Mouse (Mus musculus): ENCODE data around the gene Ap3d1. TPM values are rescaled to one million over a fixed set of nuclear protein-coding genes. Genes with fewer than 3 reads are reported as not detected.

Ap3d1 gene
- total and polyA plus RNA-seq, 2 experiments from 2014 or later, result 99.7 to 201 TPM

DNA sequence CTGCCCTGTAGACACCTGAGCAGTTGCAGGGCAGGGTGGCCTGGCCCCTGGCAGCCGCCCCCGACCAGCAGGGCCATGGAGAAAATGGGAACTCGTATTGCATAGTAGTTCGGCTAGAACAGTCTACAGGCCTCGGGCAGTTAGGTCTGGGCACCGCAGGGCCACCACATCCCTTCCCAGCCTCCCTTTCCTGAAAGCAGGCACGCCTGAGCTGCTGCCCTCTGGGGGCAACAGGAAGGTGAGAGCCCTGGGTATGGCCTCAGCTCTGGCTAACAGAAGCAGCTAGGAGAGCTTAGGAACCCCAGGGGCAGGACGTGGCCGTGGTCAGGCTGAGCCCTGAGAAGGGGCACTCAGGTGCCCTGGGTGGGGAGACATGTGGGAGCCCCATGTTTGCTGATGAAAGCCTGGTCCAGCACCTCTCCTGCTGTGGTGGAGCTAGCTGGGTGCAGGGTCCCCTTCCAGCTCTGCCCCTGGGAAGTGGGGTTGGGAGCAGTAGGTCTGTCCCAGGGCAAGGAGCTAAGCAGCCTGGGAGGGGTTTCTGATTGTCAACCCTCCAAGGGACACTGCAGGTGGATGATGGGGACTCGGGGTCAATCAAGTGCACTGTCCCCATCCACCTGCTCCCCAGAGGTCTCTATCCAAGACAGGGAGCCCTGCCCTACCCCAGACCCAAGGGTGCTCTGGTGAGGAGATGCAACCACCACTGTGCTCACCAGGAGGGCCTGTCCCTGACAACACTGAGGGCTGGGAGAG is 75.9 kb downstream of the Ap3d1 start:
- no peaks in the 10 kb centered on the region for H3K9me3 ChIP-seq (ENCODE audit: low read length)
- TF ChIP-seq CTCF (IDR thresholded peaks at IDR 0.05; ENCODE audit: low read depth), result peak; percentile 11; the same call in 1 of the 2 replicates
- H3K4me1 ChIP-seq (ENCODE audit: insufficient read depth, low read length), result peaks cover 6% of the 10 kb centered on the region; the same call in 1 of the 2 replicates
- ATAC-seq, result no peak
- H3K4me2 ChIP-seq (ENCODE audit: low read depth, low read length), result no peak overlapping the region
- 67% methylated on average over 10 of the region's 10 CpGs for whole genome bisulfite sequencing
- H3K4me3 ChIP-seq (ENCODE audit: low read length), result no peak overlapping the region
- H3K36me3 ChIP-seq (ENCODE audit: insufficient read depth, low read length), result peaks cover 48% of the 10 kb centered on the region
- no peaks in the 10 kb centered on the region for H3K27me3 ChIP-seq (ENCODE audit: insufficient read depth, low read length)
- H3K27ac ChIP-seq, result 0 out of 2 replicates have a peak overlapping the region, but pooled peaks have one; percentile 41
- no peak overlapping the region for H3K9ac ChIP-seq (replicated peaks; ENCODE audit: low read length)
- no peak for DNase-seq (ENCODE audit: low spot score)

DNA sequence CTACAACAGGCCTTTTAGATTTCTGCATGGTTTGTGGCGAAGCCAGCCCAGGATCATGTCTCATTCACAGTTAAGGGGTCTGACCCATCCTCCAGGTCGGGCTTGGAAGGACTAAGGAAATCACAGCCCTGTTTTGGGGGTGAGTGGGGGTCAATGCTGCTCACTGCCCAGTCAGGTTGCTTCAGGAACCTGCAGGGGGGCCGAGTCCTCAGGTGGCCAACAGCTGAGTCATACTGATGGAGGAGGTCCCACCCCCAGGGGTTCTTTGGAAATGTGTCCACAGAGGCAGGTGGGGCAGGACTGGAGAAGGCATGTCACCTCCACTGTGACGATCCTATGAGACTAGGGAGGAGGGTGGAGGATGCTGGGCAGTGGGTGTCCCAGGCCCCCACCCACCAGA is 76.6 kb downstream of the Ap3d1 start:
- ATAC-seq (no peak), DNase-seq (ENCODE audit: low spot score) (no peak)
- Histone ChIP-seq H3K9me3 (ENCODE audit: low read length) (no peaks in the 10 kb centered on the region), H3K9ac (replicated peaks; ENCODE audit: low read length) (no peak overlapping the region), H3K27ac (peak overlapping the region; percentile 41; the same call in 1 of the 2 replicates), H3K4me3 (ENCODE audit: low read length) (no peak overlapping the region), H3K4me2 (ENCODE audit: low read depth, low read length) (no peak overlapping the region), H3K27me3 (ENCODE audit: insufficient read depth, low read length) (no peaks in the 10 kb centered on the region), H3K4me1 (ENCODE audit: insufficient read depth, low read length) (peaks cover 6% of the 10 kb centered on the region; the same call in 1 of the 2 replicates), H3K36me3 (ENCODE audit: insufficient read depth, low read length) (peaks cover 42% of the 10 kb centered on the region)
- TF ChIP-seq CTCF (IDR thresholded peaks at IDR 0.05; ENCODE audit: low read depth), result no peak
- WGBS, result 76% methylated on average over 4 of the region's 4 CpGs

DNA sequence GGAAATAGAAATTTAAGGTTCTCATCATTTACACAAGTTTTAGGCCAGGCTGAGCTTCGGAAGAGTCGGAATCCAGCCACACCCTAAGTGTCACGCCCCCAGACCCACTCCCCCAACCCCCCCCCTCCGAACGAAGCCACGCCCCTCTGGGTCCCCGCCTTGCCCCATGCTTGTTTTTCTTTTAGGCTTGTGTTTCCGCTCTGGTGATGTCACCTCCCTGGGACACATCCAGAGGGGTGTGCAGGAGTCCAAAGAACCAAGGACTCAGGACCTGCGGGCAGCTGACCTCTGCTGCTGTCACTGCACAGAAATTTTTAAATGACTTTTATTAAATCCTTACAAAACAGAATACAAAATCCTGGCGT is 77.1 kb downstream of the Ap3d1 start:
- TF ChIP-seq CTCF (IDR thresholded peaks at IDR 0.05; ENCODE audit: low read depth), result no peak
- peak overlapping the region; percentile 54; the same call in 1 of the 2 replicates for H3K27ac ChIP-seq
- 21% methylated on average over 10 of the region's 10 CpGs for WGBS
- peaks cover 6% of the 10 kb centered on the region; the same call in 1 of the 2 replicates for H3K4me1 ChIP-seq (ENCODE audit: insufficient read depth, low read length)
- H3K4me2 ChIP-seq (ENCODE audit: low read depth, low read length), result 0 out of 2 replicates have a peak overlapping the region, but pooled peaks have one; percentile 19
- no peak overlapping the region for H3K4me3 ChIP-seq (ENCODE audit: low read length)
- H3K36me3 ChIP-seq (ENCODE audit: insufficient read depth, low read length), result peaks cover 37% of the 10 kb centered on the region
- DNase-seq (ENCODE audit: low spot score) (no peak), ATAC-seq (no peak)
- H3K27me3 ChIP-seq (ENCODE audit: insufficient read depth, low read length), result no peaks in the 10 kb centered on the region
- no peak overlapping the region for H3K9ac ChIP-seq (replicated peaks; ENCODE audit: low read length)
- H3K9me3 ChIP-seq (ENCODE audit: low read length), result no peaks in the 10 kb centered on the region

DNA sequence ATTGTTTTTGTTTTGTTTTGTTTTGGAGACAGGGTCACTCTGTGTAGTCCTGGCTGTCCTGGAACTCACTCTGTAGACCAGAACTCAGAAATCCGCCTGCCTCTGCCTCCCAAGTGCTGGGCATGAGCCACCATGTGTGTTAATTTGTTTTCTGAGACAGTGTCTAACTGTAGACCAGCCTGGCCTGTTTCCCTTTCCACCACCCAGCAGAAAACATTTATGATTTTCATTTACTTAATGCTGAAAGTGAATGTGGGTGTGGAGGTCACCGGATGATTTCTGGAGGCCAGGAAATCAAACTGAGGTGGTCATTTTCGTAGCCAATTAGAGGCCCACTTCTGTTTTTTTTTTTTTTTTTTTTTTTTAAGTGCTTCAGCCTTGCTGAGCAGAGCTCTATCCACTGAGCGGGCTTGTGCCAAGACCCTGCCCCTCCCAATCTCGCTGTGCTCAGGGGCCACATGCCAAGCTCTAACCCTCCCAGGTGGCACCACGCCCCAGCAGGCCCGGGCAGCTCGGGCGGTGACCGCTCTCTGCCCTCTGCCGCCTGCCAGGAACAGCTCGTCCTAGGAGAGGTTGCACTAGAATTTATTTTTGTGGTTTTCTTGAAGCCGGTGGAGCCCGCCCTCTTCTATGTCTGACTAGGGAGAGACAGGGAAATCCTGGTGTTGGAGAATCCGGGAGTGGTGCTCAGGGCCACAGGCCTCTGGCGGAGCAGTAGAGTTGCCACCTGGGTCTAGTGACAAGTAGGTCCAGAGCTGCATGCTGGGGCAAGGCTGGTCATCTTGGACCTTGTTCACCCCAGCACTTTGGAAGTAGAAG is 77.7 kb downstream of the Ap3d1 start:
- peak overlapping the region; percentile 54; the same call in 1 of the 2 replicates for H3K27ac ChIP-seq
- H3K9me3 ChIP-seq (ENCODE audit: low read length), result no peaks in the 10 kb centered on the region
- H3K27me3 ChIP-seq (ENCODE audit: insufficient read depth, low read length), result no peaks in the 10 kb centered on the region
- peaks cover 6% of the 10 kb centered on the region; the same call in 1 of the 2 replicates for H3K4me1 ChIP-seq (ENCODE audit: insufficient read depth, low read length)
- peak; percentile 28; the same call in 1 of the 2 replicates for ATAC-seq
- 0 out of 2 replicates have a peak overlapping the region, but pooled peaks have one; percentile 19 for H3K4me2 ChIP-seq (ENCODE audit: low read depth, low read length)
- WGBS, result 31% methylated on average over 16 of the region's 16 CpGs
- DNase-seq (ENCODE audit: low spot score), result peak; percentile 28
- no peak overlapping the region for H3K9ac ChIP-seq (replicated peaks; ENCODE audit: low read length)
- no peak overlapping the region for H3K4me3 ChIP-seq (ENCODE audit: low read length)
- no peak for TF ChIP-seq CTCF (IDR thresholded peaks at IDR 0.05; ENCODE audit: low read depth)
- H3K36me3 ChIP-seq (ENCODE audit: insufficient read depth, low read length), result peaks cover 33% of the 10 kb centered on the region

DNA sequence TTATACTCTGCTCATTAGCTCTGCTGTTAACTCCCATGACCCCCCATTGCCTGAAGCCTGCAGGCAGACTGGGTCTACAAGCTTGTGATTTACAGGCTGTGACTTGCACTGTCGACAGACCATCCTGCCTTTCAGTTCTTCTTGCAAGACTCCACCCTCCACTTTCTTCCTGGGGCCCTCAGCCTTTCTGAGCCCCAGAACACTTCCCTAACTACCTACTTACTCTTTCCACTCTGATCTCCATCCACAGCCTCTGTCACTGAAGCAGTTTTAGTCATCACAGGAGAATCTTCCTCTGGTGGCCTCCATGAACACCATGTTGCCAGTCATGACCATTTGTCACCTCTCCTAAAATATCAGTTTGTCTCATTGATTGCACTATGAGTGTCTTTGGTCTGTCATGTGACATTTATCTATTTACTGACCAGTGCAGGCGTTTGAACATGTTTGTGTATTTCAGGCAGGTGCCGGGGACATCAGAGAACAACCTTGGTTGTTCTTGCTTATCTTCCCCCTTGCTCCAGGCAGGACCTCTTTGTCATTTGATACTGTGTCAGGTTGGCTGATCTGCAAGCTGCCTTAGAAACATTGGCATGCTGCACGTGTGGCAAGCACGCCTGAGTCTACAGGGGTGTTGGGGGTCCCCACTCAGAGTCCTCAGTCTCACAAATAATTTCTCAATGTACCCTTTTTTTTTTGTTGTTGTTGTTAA is 78.4 kb downstream of the Ap3d1 start:
- no peak overlapping the region for H3K9ac ChIP-seq (replicated peaks; ENCODE audit: low read length)
- no peak for DNase-seq (ENCODE audit: low spot score)
- no peaks in the 10 kb centered on the region for H3K9me3 ChIP-seq (ENCODE audit: low read length)
- 64% methylated on average over 5 of the region's 5 CpGs for WGBS
- peaks cover 6% of the 10 kb centered on the region; the same call in 1 of the 2 replicates for H3K4me1 ChIP-seq (ENCODE audit: insufficient read depth, low read length)
- no peak overlapping the region for H3K27ac ChIP-seq
- H3K4me2 ChIP-seq (ENCODE audit: low read depth, low read length), result no peak overlapping the region
- no peak overlapping the region for H3K4me3 ChIP-seq (ENCODE audit: low read length)
- no peak for ATAC-seq
- no peaks in the 10 kb centered on the region for H3K27me3 ChIP-seq (ENCODE audit: insufficient read depth, low read length)
- no peak for TF ChIP-seq CTCF (IDR thresholded peaks at IDR 0.05; ENCODE audit: low read depth)
- H3K36me3 ChIP-seq (ENCODE audit: insufficient read depth, low read length), result peaks cover 26% of the 10 kb centered on the region

DNA sequence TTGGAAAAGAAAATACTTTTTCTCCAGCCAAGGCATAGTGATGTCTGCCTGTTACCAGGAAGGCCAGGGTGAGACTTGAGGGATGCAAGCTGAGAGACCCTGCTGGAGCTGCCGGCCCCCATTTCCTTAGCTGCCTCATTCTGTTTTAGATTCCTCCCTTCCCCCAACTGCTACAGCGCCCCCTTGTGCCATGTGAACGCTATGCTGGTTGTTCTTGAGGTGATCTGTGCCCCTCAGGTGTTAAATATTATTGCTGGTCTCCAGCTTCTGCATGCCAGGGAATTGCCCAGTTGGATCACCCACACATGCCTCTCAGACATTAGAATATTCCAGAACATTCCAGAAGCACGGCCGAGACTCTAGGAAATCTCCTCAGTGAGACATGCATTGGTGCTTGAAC is 80.9 kb downstream of the Ap3d1 start:
- Histone ChIP-seq H3K4me1 (ENCODE audit: insufficient read depth, low read length) (peaks cover 6% of the 10 kb centered on the region; the same call in 1 of the 2 replicates), H3K36me3 (ENCODE audit: insufficient read depth, low read length) (peaks cover under 1% of the 10 kb centered on the region; the same call in 1 of the 2 replicates), H3K9ac (replicated peaks; ENCODE audit: low read length) (no peak overlapping the region), H3K4me3 (ENCODE audit: low read length) (no peak overlapping the region), H3K9me3 (ENCODE audit: low read length) (no peaks in the 10 kb centered on the region), H3K27ac (no peak overlapping the region), H3K4me2 (ENCODE audit: low read depth, low read length) (no peak overlapping the region), H3K27me3 (ENCODE audit: insufficient read depth, low read length) (no peaks in the 10 kb centered on the region)
- DNase-seq (ENCODE audit: low spot score) (peak; percentile 60), ATAC-seq (no peak)
- WGBS, result 33% methylated on average over 5 of the region's 5 CpGs
- peak; percentile 74 for TF ChIP-seq CTCF (IDR thresholded peaks at IDR 0.05; ENCODE audit: low read depth)

Measured in hindbrain, postnatal 0 days (tissue).